Mouse (Mus musculus) intestine, postnatal 0 days (tissue): ENCODE data around the gene Phtf2. TPM values are rescaled to one million over a fixed set of nuclear protein-coding genes. Genes with fewer than 3 reads are reported as not detected.

Experiments
- ATAC-seq: fragments of 200-750 bp; cut with Nextera tagmentation; 2 replicates; pipeline ENCODE4 v1.8.0; 2017; ENCODE audit warnings: mild to moderate bottlenecking, moderate TSS enrichment, moderate library complexity
- H3K27ac ChIP-seq: fragments of 300-500 bp; sonication (generic); 2 replicates; pipeline ENCODE4 v1.5.1; 2014; ENCODE audit warnings: mild to moderate bottlenecking, low read depth, low read length, moderate library complexity
- H3K27me3 ChIP-seq: fragments of 300-500 bp; sonication (generic); replicated peaks from 2 replicates; pipeline ENCODE4 v1.6.1; 2014; ENCODE audit warnings: low read length, mixed read lengths; ENCODE audit not compliant: control insufficient read depth, insufficient read depth
- H3K36me3 ChIP-seq: fragments of 300-500 bp; sonication (generic); 2 replicates; pipeline ENCODE4 v1.6.1; 2014; ENCODE audit warnings: mild to moderate bottlenecking, moderate library complexity; ENCODE audit not compliant: control insufficient read depth, insufficient read depth
- H3K4me1 ChIP-seq: fragments of 300-500 bp; sonication (generic); replicated peaks from 2 replicates; pipeline ENCODE4 v1.6.1; 2014; ENCODE audit warnings: antibody characterized with exemption, low read length, mixed read lengths; ENCODE audit not compliant: control insufficient read depth, insufficient read depth
- H3K4me2 ChIP-seq: fragments of 300-500 bp; sonication (generic); replicated peaks from 2 replicates; pipeline ENCODE4 v1.6.1; 2014; ENCODE audit warnings: low read depth, mild to moderate bottlenecking, moderate library complexity
- H3K4me3 ChIP-seq: fragments of 300-500 bp; sonication (generic); 2 replicates; pipeline ENCODE4 v1.5.1; 2014; ENCODE audit warnings: low read depth, low read length
- H3K9ac ChIP-seq: fragments of 300-500 bp; sonication (generic); 2 replicates; pipeline ENCODE4 v1.6.1; 2014; ENCODE audit warnings: mild to moderate bottlenecking, low read depth, low read length
- H3K9me3 ChIP-seq: fragments of 300-500 bp; sonication (generic); 2 replicates; pipeline ENCODE4 v1.6.1; 2016; ENCODE audit warnings: mixed run types; ENCODE audit not compliant: control insufficient read depth
- CTCF ChIP-seq: sonication (generic); IDR thresholded peaks from 2 replicates; pipeline ENCODE4 v1.5.1; 2016; ENCODE audit warnings: low read depth, mild to moderate bottlenecking, control low read depth, antibody characterized with exemption, moderate library complexity
- WGBS: fragments of 180-500 bp; shearing (Covaris S2); extraction: QIAGEN DNeasy Blood & Tissue Kit; methylation state at CpG from one replicate; pipeline ENCODE4 v1.1.7; 2014; 5-methylcytosine and 5-hydroxymethylcytosine counted together
- polyA plus RNA-seq: library from polyadenylated mRNA; unstranded; fragments of >200 nt; fragmentation: Nextera tagmentation; extraction: Ambion mirVana; gene quantifications from 2 replicates; pipeline ENCODE4 v1.2.1, GENCODE M21; 2015

Gene Phtf2
- polyA plus RNA-seq, 1 experiment from 2014 or later, result 2.3 TPM

GRCm38 (mm10) chr5:20919566-20919965 is 37.6 kb upstream of the Phtf2 start:
- Histone ChIP-seq H3K4me3 (no peak overlapping the region), H3K36me3 (no peaks in the 10 kb centered on the region; the same call in 1 of the 2 replicates), H3K4me2 (no peak overlapping the region), H3K4me1 (no peaks in the 10 kb centered on the region), H3K27ac (no peak overlapping the region), H3K27me3 (no peaks in the 10 kb centered on the region), H3K9ac (no peak overlapping the region), H3K9me3 (no peaks in the 10 kb centered on the region)
- WGBS, result 95% methylated on average over 9 of the region's 9 CpGs
- ATAC-seq, result no peak
- TF ChIP-seq CTCF, result no peak

GRCm38 (mm10) chr5:20918967-20919366 is 37.0 kb upstream of the Phtf2 start:
- no peak overlapping the region for H3K4me2 ChIP-seq
- no peaks in the 10 kb centered on the region for H3K4me1 ChIP-seq
- H3K27ac ChIP-seq, result no peak overlapping the region
- no peaks in the 10 kb centered on the region for H3K9me3 ChIP-seq
- no peak overlapping the region for H3K4me3 ChIP-seq
- TF ChIP-seq CTCF, result no peak
- ATAC-seq, result no peak
- WGBS, result 95% methylated on average over 4 of the region's 4 CpGs
- H3K27me3 ChIP-seq, result no peaks in the 10 kb centered on the region
- no peak overlapping the region for H3K9ac ChIP-seq
- no peaks in the 10 kb centered on the region; the same call in 1 of the 2 replicates for H3K36me3 ChIP-seq

GRCm38 (mm10) chr5:20913372-20914275 is 31.7 kb upstream of the Phtf2 start:
- H3K27ac ChIP-seq, result no peak overlapping the region
- no peak overlapping the region for H3K4me2 ChIP-seq
- H3K36me3 ChIP-seq, result peaks cover 3% of the 10 kb centered on the region; the same call in 1 of the 2 replicates
- peak; percentile 57; the same call in 1 of the 2 replicates for ATAC-seq
- no peaks in the 10 kb centered on the region for H3K9me3 ChIP-seq
- no peak overlapping the region for H3K9ac ChIP-seq
- no peaks in the 10 kb centered on the region for H3K27me3 ChIP-seq
- no peak overlapping the region for H3K4me3 ChIP-seq
- no peaks in the 10 kb centered on the region for H3K4me1 ChIP-seq
- TF ChIP-seq CTCF, result peak; percentile 89
- 73% methylated on average over 11 of the region's 11 CpGs for WGBS

- TF ChIP-seq CTCF, result no peak
- no peak overlapping the region for H3K27ac ChIP-seq
- H3K4me1 ChIP-seq, result no peaks in the 10 kb centered on the region
- H3K36me3 ChIP-seq, result peaks cover 3% of the 10 kb centered on the region; the same call in 1 of the 2 replicates
- no peak overlapping the region for H3K9ac ChIP-seq
- H3K9me3 ChIP-seq, result no peaks in the 10 kb centered on the region
- no peak for ATAC-seq
- WGBS, result 85% methylated on average over 2 of the region's 2 CpGs
- H3K4me2 ChIP-seq, result no peak overlapping the region
- H3K4me3 ChIP-seq, result no peak overlapping the region
- no peaks in the 10 kb centered on the region for H3K27me3 ChIP-seq
Observed at GRCm38 (mm10) chr5:20911741-20912140, 29.8 kb upstream of the Phtf2 start.

- ATAC-seq, result no peak
- peaks cover 16% of the 10 kb centered on the region for H3K36me3 ChIP-seq
- H3K4me3 ChIP-seq, result no peak overlapping the region
- H3K4me2 ChIP-seq, result no peak overlapping the region
- no peaks in the 10 kb centered on the region for H3K9me3 ChIP-seq
- H3K9ac ChIP-seq, result no peak overlapping the region
- H3K4me1 ChIP-seq, result no peaks in the 10 kb centered on the region
- TF ChIP-seq CTCF, result no peak
- H3K27me3 ChIP-seq, result no peaks in the 10 kb centered on the region
- WGBS, result 94% methylated on average over 7 of the region's 7 CpGs
- no peak overlapping the region for H3K27ac ChIP-seq
Observed at GRCm38 (mm10) chr5:20906191-20906590, 24.3 kb upstream of the Phtf2 start.

- 51% methylated on average over 2 of the region's 2 CpGs for WGBS
- no peak for TF ChIP-seq CTCF
- Histone ChIP-seq H3K27ac (no peak overlapping the region), H3K27me3 (no peaks in the 10 kb centered on the region), H3K4me3 (no peak overlapping the region), H3K4me1 (no peaks in the 10 kb centered on the region), H3K4me2 (no peak overlapping the region), H3K9ac (no peak overlapping the region), H3K9me3 (no peaks in the 10 kb centered on the region), H3K36me3 (peaks cover 19% of the 10 kb centered on the region)
- ATAC-seq, result no peak
Observed at GRCm38 (mm10) chr5:20905437-20905836, 23.5 kb upstream of the Phtf2 start.
